Mouse (Mus musculus): Measurements from ENCODE around the gene Hivep1.

The Hivep1 gene

GRCm38 (mm10) chr13:42116301-42116700 is 64.5 kb downstream of the Hivep1 start:
- DNase-seq = no peak

- no peak for DNase-seq
Measured at GRCm38 (mm10) chr13:42119062-42119461, 67.2 kb downstream of the Hivep1 start.

DNA sequence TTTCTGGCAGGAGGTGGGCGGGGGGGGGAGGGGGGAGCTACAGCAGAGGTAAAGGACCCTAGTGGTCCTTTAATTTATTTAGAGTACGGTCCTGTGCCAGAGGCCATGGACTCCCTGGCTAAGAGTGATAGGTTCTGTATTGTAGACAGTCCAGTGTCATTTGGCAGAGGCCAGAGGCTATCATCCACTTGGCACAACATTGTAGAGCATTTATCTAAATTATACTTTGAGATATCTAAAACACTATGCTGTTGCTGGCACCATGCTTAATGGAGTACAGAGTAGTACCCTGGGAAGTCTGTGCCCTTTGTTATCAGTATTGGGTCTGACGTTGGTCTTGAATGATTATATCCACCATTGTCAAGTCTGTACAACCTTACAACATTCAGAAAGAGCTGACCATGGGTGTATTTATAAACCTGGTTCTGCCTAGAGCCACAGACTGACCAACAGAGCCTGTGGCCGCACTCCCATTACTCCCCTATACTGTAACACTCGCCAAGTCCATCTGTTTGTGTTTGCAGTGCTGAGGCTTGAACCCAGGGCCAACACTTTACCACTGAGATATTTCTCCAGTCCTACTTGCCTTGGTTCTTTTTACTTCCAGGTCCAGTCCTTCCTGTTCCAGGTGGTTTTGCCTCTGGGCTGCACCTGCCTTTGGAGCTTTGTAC is 69.4 kb downstream of the Hivep1 start:
- DNase-seq = no peak

DNA sequence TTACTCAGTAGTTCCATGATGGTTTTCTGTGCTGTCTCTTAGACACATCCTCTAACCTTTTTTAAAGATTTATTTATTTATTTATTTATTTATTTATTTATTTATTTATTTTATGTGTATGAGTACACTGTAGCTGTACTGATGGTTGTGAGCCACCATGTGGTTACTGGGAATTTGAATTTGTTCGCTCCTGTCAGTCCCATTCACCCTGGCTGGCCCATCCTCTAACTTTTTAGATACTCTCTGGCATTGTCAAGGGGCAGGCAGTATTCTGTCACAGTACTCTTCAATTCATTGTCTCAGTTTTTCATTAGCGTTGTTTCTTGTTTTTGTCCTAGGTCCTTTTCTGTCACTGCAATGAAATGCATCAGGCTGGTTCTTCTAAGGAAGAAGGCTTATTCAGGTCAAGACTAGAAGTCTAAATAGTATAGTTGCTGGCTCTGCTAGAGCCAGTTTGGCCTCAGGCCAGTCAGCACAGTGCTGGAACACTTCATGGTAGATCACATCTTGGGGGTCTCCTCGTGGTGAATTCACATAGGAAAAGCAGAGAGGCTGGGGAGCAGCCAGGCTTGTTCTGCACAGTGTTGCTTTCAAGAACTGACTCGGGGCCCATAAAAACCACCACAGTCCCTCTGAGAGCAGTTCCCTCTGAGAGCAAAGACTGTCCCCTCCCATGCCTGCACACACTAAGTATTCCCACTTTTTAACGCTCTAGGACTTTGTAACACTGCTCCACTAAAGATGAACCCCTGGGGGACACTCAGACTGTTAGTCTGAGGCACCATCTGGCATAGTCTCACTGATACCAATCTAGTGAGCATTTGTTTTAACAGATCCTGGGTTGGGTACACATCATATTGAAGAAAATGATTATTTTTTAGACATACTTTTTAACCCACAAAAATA is 70.2 kb downstream of the Hivep1 start:
- DNase-seq = no peak

DNA sequence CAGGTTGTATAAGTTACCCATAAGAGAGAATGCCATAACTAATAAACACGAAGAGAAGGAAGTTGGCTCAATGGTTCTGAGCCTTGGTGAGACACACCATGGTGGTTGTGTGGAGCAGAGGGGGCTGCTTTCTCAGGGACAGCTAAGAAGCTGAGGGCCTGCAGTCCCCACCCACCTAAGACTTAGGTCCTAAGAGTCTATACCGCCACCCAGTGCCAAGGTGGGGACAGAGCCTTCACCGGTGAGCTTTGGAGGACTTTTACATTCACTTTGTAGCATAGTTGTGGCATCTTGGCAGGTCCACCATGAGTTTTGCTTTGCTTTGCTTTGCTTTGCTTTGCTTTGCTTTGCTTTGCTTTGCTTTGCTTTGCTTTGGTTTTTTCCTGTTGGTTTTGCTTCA is 92.8 kb downstream of the Hivep1 start:
- DNase-seq = no peak

DNA sequence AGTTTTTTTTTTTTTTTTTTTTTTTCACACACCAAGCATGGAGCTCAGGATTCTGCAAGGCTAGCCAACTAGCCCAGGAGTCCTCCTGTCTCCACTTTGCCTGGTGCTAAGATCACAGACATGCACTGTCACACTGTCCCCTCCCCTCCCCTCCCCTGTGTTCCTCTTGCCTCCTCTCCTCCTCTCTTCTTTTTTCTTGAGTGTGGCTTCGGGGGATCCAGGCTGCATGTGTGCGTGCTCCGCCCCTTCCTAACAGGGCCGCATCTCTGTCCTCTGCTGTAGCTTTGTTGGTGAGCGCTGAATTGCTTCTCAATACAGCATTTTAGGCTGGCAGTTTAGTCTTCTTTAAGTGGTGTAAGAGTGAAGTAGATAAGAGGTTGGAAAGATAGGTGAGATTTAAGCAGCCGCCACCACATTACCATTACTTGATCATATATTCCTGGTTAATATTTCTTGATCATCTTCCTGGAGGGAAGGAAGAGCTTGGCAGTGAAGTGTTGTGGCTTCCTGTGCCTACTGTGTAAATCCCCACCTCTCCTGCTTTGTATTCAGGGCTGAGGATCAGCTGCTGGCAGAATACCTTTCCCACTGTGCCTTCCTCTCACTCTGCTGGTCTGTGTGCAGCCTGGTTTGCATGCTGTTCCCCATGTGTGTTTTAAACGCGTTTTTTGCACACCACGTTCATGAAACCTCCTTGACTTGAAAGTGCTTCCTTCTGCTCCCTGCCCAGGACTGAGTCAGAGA is 97.7 kb downstream of the Hivep1 start:
- DNase-seq = no peak

DNA sequence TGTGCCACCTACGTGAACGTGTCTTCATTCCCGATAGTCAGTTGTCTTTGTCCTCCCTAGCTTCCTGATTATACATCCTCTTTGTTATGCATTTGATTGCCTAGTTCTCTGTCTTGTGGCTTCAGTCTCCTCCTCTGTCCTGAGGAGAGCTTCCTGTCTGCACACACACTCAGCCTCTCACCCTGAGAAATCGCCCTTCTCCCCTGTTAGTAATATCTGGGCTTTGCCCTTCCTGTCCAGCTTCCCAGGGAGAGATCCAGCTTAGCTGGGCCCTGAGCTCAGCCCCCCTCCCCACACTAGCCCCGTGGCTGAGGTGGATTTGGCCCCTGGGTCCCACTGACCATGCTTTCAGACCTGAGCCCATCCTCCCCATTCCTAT is 98.2 kb downstream of the Hivep1 start:
- DNase-seq = no peak

GRCm38 (mm10) chr13:42150462-42151127 is 98.8 kb downstream of the Hivep1 start:
- no peak for DNase-seq

DNA sequence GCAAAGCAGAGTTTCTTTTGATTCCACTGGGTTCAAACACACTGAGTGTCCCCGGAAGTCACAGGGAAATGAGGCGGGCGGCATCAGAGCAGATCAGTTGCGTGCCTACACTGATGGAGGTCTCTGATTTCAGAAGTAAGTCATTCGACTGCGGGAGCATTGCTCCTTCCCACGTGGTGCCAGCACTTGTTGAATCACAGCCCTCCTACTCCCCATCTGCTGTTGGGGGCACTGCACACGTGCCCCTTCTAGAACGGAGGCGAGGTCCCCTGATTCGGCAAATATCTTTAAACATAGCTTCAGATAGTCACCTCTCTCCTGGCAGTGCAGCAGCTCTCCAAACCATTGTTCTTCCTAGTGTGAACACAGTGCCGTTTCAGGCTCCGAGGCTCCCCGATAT is 106.4 kb downstream of the Hivep1 start:
- peak; percentile 34 for DNase-seq

DNA sequence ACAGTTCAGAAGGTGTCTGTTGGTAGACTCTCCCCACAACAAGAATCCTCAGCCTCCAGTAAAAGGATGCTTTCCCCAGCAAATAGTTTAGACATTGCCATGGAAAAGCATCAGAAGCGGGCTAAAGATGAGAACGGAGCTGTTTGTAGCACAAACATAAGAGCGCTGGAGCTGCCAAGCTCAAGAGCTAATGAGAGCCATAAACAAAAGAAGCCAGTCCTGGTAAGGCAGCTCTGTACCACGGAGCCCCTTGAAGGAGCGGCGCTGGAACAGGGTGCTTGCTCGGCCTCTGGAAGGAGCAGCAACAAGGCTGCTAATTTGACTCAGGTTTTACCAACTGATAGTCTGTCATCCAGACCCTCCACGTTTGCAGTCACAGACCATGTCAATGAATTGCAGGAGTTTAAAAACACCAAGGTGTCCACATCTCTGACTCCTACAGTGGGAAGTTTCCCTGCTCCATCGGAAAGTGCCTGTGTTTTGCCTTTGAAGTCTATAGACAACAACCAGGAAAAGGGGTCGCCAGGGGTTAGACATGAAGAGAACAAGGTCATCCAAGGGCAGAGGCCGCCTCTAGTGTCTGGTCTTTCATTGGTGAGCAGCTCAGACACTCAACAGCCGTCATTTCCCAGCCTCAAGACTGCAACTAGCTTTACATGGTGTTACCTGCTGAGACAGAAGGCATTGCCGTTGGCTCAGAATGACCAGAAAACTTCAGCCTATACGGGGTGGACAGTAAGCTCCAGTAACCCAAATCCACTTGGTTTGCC is 107.8 kb downstream of the Hivep1 start:
- no peak for DNase-seq

DNA sequence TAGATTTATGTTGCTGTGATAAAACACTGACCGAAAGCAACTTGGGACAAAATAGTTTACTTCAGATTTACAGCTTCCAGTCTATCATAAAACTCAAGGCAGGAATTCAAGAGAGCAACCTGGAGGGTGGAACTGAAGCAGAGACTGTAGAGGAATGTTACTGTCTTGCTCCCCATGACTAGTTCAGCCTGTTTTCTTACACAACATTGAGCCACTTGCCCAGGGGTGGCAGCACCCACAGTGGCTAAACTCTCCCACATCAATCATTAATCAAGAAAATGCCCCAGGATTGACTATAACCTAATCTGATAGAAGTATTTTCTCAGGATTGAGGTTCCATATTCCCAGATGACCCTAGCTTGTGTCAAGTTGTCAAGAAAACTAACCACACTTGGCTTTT is 119.0 kb downstream of the Hivep1 start:
- no peak for DNase-seq

DNA sequence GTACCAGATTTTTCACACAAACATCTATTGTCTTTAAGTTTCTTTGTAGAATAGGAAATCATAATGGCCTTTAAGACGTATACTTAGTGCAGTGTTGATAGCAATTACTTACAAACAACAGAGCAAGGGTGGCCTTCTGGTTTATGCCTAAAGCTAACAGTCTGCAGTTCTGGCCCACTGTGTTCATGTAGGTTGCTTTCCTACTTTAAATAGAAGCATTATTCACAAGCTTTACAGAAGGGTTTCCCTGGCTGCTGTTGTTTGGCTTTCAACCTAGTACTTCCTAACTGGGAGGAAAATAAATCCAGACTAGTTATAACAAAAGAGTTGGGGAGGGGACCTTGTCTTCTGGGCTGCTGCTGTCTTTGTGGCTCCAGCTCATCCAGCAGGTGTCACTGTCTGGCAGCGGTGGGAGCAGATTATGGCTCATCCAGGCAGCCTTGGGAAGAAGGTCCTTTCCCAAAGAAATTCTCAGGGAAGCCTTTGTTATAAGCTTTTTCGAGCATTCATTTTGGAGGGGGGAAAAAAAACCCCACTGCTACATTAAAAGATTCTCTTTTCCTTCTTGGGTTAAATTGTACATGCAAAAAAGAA is 123.1 kb downstream of the Hivep1 start:
- DNase-seq = no peak

DNA sequence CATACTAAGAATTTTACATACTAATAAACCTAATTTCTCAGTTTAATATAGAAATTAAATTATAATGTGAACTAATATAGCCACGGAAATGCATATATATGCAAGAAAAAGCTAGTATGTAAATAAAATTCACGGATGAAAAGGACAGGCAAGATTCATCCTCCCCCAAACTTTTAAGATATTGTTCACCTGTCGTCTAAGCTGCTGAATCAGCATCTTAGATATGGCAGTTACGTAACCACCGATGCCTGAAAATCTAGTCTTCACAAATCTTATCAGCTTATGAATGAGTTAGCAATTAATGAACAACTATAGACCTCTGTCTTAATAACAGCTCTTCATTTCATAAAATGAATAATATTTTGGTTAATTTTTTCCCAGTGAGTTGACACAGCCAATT is 130.8 kb downstream of the Hivep1 start:
- DNase-seq = no peak

DNA sequence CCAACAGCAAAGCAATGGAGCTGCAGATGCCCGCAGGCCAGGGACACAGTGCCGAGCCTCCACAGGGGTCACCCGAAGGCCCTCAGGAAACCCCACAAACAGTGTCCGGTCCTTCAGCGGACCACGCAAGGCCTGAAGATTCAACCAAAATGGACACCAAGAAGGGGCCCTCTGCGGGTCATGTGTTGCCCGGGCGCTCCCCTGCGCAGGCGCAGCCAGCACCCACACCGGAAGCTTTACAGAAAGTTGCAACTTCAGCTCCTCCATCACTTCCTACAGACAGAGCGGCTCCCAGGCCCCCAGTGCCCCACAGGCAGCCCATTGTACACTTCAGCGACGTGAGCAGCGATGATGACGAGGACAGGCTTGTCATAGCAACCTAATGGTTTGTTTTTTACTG is 132.3 kb downstream of the Hivep1 start:
- DNase-seq = no peak

DNA sequence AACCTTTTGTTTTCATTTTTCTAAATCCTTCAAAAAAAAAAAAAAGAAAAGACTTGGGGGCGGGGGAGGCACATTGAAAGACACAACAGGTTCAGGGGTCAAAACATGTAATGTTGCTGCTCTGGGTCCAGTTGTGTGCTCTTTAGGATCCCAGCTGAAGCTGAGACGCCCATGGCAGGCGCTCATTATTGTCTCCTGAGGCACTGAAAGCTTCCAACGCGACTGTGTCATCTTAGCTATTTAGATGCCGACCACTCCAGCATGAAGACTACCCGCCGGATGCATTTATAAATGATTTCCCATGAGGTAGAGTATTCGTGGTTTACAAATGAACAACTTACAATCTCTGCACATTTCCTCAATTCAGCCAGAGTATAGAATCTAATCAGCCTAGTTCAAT is 141.2 kb downstream of the Hivep1 start:
- no peak for DNase-seq

DNA sequence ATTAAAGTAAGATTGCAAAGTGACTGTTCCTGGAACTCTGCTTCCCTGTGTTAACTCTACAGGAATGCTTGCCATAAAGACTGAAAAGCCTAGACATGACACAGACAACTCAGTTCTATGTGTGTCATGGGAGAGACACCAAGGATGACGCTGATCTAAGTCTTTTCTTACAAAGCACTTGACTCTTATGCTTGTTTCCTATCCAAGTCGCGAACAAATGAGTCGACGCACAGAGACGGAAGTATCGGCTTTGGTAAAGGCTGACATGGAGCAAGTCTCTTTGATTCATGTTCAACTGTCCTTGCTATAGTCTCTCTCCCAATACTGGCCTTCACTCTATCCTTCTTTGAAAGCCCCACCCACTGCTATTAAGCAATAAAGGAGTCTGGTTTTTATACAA is 143.8 kb downstream of the Hivep1 start:
- DNase-seq = no peak

DNA sequence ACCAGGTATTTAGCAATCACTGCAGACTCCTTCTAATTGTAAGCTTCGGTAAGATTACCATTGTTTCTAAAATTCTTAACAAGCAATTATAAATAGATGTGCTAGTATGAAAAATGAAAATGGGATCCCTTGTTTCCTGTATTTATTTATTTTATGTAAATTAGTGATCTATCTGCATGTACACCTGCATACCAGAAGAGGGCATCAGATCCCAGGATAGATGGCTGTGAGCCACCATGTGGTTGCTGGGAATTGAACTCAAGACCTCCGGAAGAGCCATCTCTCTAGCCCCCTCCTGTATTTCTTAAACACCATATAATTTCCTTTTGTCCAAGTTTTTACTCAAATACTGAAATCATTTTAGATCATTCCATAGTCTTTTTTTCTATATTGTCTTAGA is 145.8 kb downstream of the Hivep1 start:
- no peak for DNase-seq

- DNase-seq = no peak
Measured at GRCm38 (mm10) chr13:42213556-42213955, 161.7 kb downstream of the Hivep1 start.

DNA sequence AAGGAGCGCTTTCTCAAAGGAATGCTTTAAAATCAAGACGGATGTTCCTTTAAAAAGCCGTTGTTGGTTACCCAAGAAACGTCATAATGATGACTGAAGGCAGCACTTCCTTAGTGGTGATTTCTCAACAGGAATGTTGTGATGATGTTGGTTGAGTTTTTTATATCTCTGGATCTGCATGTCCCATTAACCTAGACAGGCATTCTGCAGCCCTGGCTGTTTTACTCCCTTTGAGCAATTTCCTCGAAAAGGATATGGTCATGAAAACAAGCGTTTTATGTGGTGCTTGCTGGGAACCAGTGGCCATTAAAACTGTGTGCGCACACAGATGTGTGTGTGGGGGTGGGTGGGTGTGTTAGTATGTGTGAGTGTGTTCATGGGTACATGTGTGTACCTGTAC is 170.6 kb downstream of the Hivep1 start:
- DNase-seq = no peak

GRCm38 (mm10) chr13:42228849-42229248 is 177.0 kb downstream of the Hivep1 start:
- DNase-seq = no peak

GRCm38 (mm10) chr13:42233741-42234419 is 182.1 kb downstream of the Hivep1 start:
- no peak for DNase-seq

Measured in layer of hippocampus, adult 9-11 months (tissue).